Comparison of ENCODE assay signal across 8 mouse cellular contexts in the genomic region with DNA sequence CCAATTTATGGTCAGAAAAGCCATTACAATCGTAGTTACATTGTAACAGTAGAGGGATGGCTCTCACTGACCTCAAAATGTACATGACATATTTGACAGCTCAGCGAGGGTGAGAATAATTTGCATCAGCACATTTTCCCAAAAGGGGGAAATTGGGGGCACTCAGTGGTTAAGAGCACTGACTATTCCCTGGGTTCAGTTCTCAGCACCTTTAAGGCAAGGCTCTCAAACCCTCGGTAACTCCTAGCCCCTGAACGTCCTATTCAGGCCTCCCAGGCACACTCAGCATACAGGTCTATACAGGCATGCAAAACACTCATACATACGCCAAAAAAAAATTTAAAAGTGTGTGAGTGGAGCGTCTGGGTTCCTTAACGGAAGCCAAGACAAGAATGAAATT. TPM values are rescaled to one million over a fixed set of nuclear protein-coding genes. Genes with fewer than 3 reads are reported as not detected.
A peak's percentile ranks its signal among the peaks of the same experiment; 100 is the strongest.
DNase-seq lines count a peak whose midpoint lies in the region; ATAC-seq lines count a peak whose summit lies in the region.

No protein-coding gene starts in this region.

- H3K27me3 ChIP-seq in kidney, embryonic 16.5 days (ENCODE audit: insufficient read depth, low read length): no peaks in the 10 kb centered on the region
- no peaks in the 10 kb centered on the region for H3K27me3 ChIP-seq in embryonic facial prominence, embryonic 13.5 days
- H3K27me3 ChIP-seq in limb, embryonic 10.5 days (ENCODE audit: low read depth, poor library complexity, severe bottlenecking): no peaks in the 10 kb centered on the region
- no peaks in the 10 kb centered on the region; the same call in 1 of the 2 replicates for H3K27me3 ChIP-seq in neural tube, embryonic 13.5 days

- H3K4me3 ChIP-seq in kidney, embryonic 16.5 days (ENCODE audit: low read length): peak overlapping the region; percentile 64
- peak overlapping the region; percentile 67 for H3K4me3 ChIP-seq in embryonic facial prominence, embryonic 13.5 days
- H3K4me3 ChIP-seq in limb, embryonic 10.5 days: peak overlapping the region; percentile 72
- H3K4me3 ChIP-seq in neural tube, embryonic 13.5 days: peak overlapping the region; percentile 62

- no peak for ATAC-seq in kidney, embryonic 16.5 days (ENCODE audit: low FRiP score, low TSS enrichment)
- ATAC-seq in embryonic facial prominence, embryonic 13.5 days (ENCODE audit: insufficient number of reproducible peaks, insufficient read depth, low FRiP score, low TSS enrichment, low read depth): no peak
- no peak for ATAC-seq in neural tube, embryonic 13.5 days (ENCODE audit: low read depth)

- peaks cover 3% of the 10 kb centered on the region; the same call in 1 of the 2 replicates for H3K9me3 ChIP-seq in kidney, embryonic 16.5 days (ENCODE audit: low read length)
- H3K9me3 ChIP-seq in embryonic facial prominence, embryonic 13.5 days: no peaks in the 10 kb centered on the region; the same call in 1 of the 2 replicates
- H3K9me3 ChIP-seq in limb, embryonic 10.5 days (replicated peaks): no peaks in the 10 kb centered on the region
- H3K9me3 ChIP-seq in neural tube, embryonic 13.5 days: no peaks in the 10 kb centered on the region

- no peak overlapping the region for H3K9ac ChIP-seq in kidney, embryonic 16.5 days (replicated peaks; ENCODE audit: low read length)
- H3K9ac ChIP-seq in embryonic facial prominence, embryonic 13.5 days: no peak overlapping the region
- H3K9ac ChIP-seq in neural tube, embryonic 13.5 days: peak overlapping the region; percentile 75; the same call in 1 of the 2 replicates

- H3K4me2 ChIP-seq in kidney, embryonic 16.5 days (replicated peaks; ENCODE audit: low read depth, low read length): peak overlapping the region; percentile 79
- peak overlapping the region; percentile 74 for H3K4me2 ChIP-seq in embryonic facial prominence, embryonic 13.5 days
- H3K4me2 ChIP-seq in neural tube, embryonic 13.5 days: peak overlapping the region; percentile 77

- no peak for DNase-seq in kidney, adult 18-20 months
- DNase-seq in limb, embryonic 10.5 days (ENCODE audit: low spot score): no peak
- DNase-seq in adrenal gland, postnatal 10 days: no peak
- no peak for DNase-seq in layer of hippocampus, postnatal 36 days
- no peak for DNase-seq in right cerebral cortex, postnatal 4 days

- no peaks in the 10 kb centered on the region for H3K36me3 ChIP-seq in kidney, embryonic 16.5 days (ENCODE audit: insufficient read depth, low read length)
- no peaks in the 10 kb centered on the region for H3K36me3 ChIP-seq in embryonic facial prominence, embryonic 13.5 days
- peaks cover 4% of the 10 kb centered on the region; the same call in 1 of the 2 replicates for H3K36me3 ChIP-seq in limb, embryonic 10.5 days
- H3K36me3 ChIP-seq in neural tube, embryonic 13.5 days: no peaks in the 10 kb centered on the region

- H3K4me1 ChIP-seq in kidney, embryonic 16.5 days (ENCODE audit: insufficient read depth, low read length): 0 out of 2 replicates have a peak, but pooled peaks cover 3% of the 10 kb centered on the region
- H3K4me1 ChIP-seq in embryonic facial prominence, embryonic 13.5 days: peaks cover 4% of the 10 kb centered on the region
- H3K4me1 ChIP-seq in limb, embryonic 10.5 days: peaks cover 9% of the 10 kb centered on the region; the same call in 1 of the 2 replicates
- peaks cover 11% of the 10 kb centered on the region for H3K4me1 ChIP-seq in neural tube, embryonic 13.5 days (replicated peaks)

- no peak overlapping the region for H3K27ac ChIP-seq in kidney, embryonic 16.5 days (ENCODE audit: low read length)
- no peak overlapping the region for H3K27ac ChIP-seq in embryonic facial prominence, embryonic 13.5 days
- H3K27ac ChIP-seq in limb, embryonic 10.5 days: peak overlapping the region; percentile 92; the same call in 1 of the 2 replicates
- no peak overlapping the region for H3K27ac ChIP-seq in neural tube, embryonic 13.5 days (replicated peaks)

- 42% methylated on average over 7 of the region's 7 CpGs for WGBS in kidney, embryonic 16.5 days
- 44% methylated on average over 7 of the region's 7 CpGs for WGBS in embryonic facial prominence, embryonic 13.5 days
- WGBS in limb, embryonic 10.5 days: 62% methylated on average over 7 of the region's 7 CpGs
- 50% methylated on average over 7 of the region's 7 CpGs for WGBS in neural tube, embryonic 13.5 days

RNA-seq across cellular contexts. Expression of gene Rwdd3, which starts 0.9 kb away (rescaled TPM):
- polyA plus RNA-seq in kidney, embryonic 16.5 days (2015; fragmentation: Nextera tagmentation; extraction: Ambion mirVana): 5.3 and 5.4 TPM in 2 replicates
- polyA plus RNA-seq in embryonic facial prominence, embryonic 13.5 days (2015; fragmentation: Nextera tagmentation; extraction: Ambion mirVana): 6.6 and 6.9 TPM in 2 replicates
- 4.6 and 5.9 TPM in 2 replicates for polyA plus RNA-seq in limb, embryonic 10.5 days (2016; fragmentation: Nextera tagmentation; extraction: Ambion mirVana)
- 4.0 and 6.3 TPM in 2 replicates for polyA plus RNA-seq in neural tube, embryonic 13.5 days (2015; fragmentation: Nextera tagmentation; extraction: Ambion mirVana)
- 10 to 100 TPM; 12.4 to 16.8 TPM for total RNA-seq in adrenal gland, postnatal 10 days (2021)
- 10 to 100 TPM; 28.1 to 31.7 TPM for total RNA-seq in layer of hippocampus, postnatal 36 days (2021)
